Mouse (Mus musculus): ENCODE measurements around the gene Tceal3. TPM values are rescaled to one million over a fixed set of nuclear protein-coding genes. Genes with fewer than 3 reads are reported as not detected.
"Not testable (repeated sequence)": the region's sequence is repeated elsewhere in the genome, so short reads cannot be mapped to it uniquely, and the experiment has no call there.

Gene Tceal3
- polyA plus RNA-seq, 1 experiment from 2014 or later = 2.5 TPM

GRCm38 (mm10) chrX:136680989-136681388 lies 90.3 kb downstream of the Tceal3 start:
- ATAC-seq (replicated peaks; ENCODE audit: extremely low read depth, insufficient read depth, low FRiP score) = no peak
- Histone ChIP-seq H3K4me1 (ENCODE audit: control insufficient read depth, insufficient read depth, low read length) (no peaks in the 10 kb centered on the region), H3K9me3 (replicated peaks; ENCODE audit: control insufficient read depth, low read length) (no peaks in the 10 kb centered on the region), H3K27ac (ENCODE audit: low read length) (no peak overlapping the region), H3K36me3 (ENCODE audit: control insufficient read depth, insufficient read depth) (no peaks in the 10 kb centered on the region), H3K27me3 (ENCODE audit: control insufficient read depth, insufficient read depth, low read length) (no peaks in the 10 kb centered on the region), H3K4me3 (ENCODE audit: low read length) (no peak overlapping the region), H3K4me2 (ENCODE audit: low read depth, low read length) (no peak overlapping the region), H3K9ac (ENCODE audit: low read length) (no peak overlapping the region)
- WGBS = 49% methylated on average over 3 of the region's 3 CpGs

- H3K4me3 ChIP-seq (ENCODE audit: low read length); H3K36me3 ChIP-seq (ENCODE audit: control insufficient read depth, insufficient read depth); H3K4me2 ChIP-seq (ENCODE audit: low read depth, low read length); H3K9me3 ChIP-seq (replicated peaks; ENCODE audit: control insufficient read depth, low read length); H3K4me1 ChIP-seq (ENCODE audit: control insufficient read depth, insufficient read depth, low read length); H3K27ac ChIP-seq (ENCODE audit: low read length); ATAC-seq (replicated peaks; ENCODE audit: extremely low read depth, insufficient read depth, low FRiP score); H3K27me3 ChIP-seq (ENCODE audit: control insufficient read depth, insufficient read depth, low read length); H3K9ac ChIP-seq (ENCODE audit: low read length): not testable (repeated sequence)
- 39% methylated on average over 3 of the region's 3 CpGs for WGBS
Observed at GRCm38 (mm10) chrX:136691606-136692293, 101.1 kb downstream of the Tceal3 start.

- no peaks in the 10 kb centered on the region for H3K27me3 ChIP-seq (ENCODE audit: control insufficient read depth, insufficient read depth, low read length)
- H3K36me3 ChIP-seq (ENCODE audit: control insufficient read depth, insufficient read depth) = no peaks in the 10 kb centered on the region
- H3K9ac ChIP-seq (ENCODE audit: low read length) = no peak overlapping the region
- WGBS = 83% methylated on average over 4 of the region's 4 CpGs
- H3K4me1 ChIP-seq (ENCODE audit: control insufficient read depth, insufficient read depth, low read length) = no peaks in the 10 kb centered on the region
- no peak for ATAC-seq (replicated peaks; ENCODE audit: extremely low read depth, insufficient read depth, low FRiP score)
- H3K27ac ChIP-seq (ENCODE audit: low read length) = no peak overlapping the region
- H3K4me3 ChIP-seq (ENCODE audit: low read length) = no peak overlapping the region
- H3K4me2 ChIP-seq (ENCODE audit: low read depth, low read length) = no peak overlapping the region
- no peaks in the 10 kb centered on the region for H3K9me3 ChIP-seq (replicated peaks; ENCODE audit: control insufficient read depth, low read length)
Observed at GRCm38 (mm10) chrX:136692294-136692675, 101.6 kb downstream of the Tceal3 start.

GRCm38 (mm10) chrX:136693196-136693595 lies 102.6 kb downstream of the Tceal3 start:
- Histone ChIP-seq H3K27me3 (ENCODE audit: control insufficient read depth, insufficient read depth, low read length) (no peaks in the 10 kb centered on the region), H3K9me3 (replicated peaks; ENCODE audit: control insufficient read depth, low read length) (no peaks in the 10 kb centered on the region), H3K4me3 (ENCODE audit: low read length) (no peak overlapping the region), H3K4me1 (ENCODE audit: control insufficient read depth, insufficient read depth, low read length) (no peaks in the 10 kb centered on the region), H3K36me3 (ENCODE audit: control insufficient read depth, insufficient read depth) (no peaks in the 10 kb centered on the region), H3K4me2 (ENCODE audit: low read depth, low read length) (no peak overlapping the region), H3K9ac (ENCODE audit: low read length) (no peak overlapping the region), H3K27ac (ENCODE audit: low read length) (no peak overlapping the region)
- ATAC-seq (replicated peaks; ENCODE audit: extremely low read depth, insufficient read depth, low FRiP score) = no peak; the same call in 1 of the 2 replicates
- 79% methylated on average over 5 of the region's 5 CpGs for WGBS

GRCm38 (mm10) chrX:136707446-136708167 lies 117.0 kb downstream of the Tceal3 start, which contains the start of gene Tceal1:
TSS of gene Tceal1 (plus strand) at chrX:136707982.
- 14% methylated on average over 15 of the region's 15 CpGs for WGBS
- H3K9ac ChIP-seq (ENCODE audit: low read length) = peak within 1 kb of the TSS; percentile 78
- no peaks in the 10 kb centered on the region for H3K27me3 ChIP-seq (ENCODE audit: control insufficient read depth, insufficient read depth, low read length)
- H3K4me2 ChIP-seq (ENCODE audit: low read depth, low read length) = peak within 1 kb of the TSS; percentile 69
- H3K4me1 ChIP-seq (ENCODE audit: control insufficient read depth, insufficient read depth, low read length) = no peaks in the 10 kb centered on the region
- peak within 1 kb of the TSS; percentile 63 for H3K4me3 ChIP-seq (ENCODE audit: low read length)
- H3K36me3 ChIP-seq (ENCODE audit: control insufficient read depth, insufficient read depth) = no peaks in the 10 kb centered on the region
- ATAC-seq (replicated peaks; ENCODE audit: extremely low read depth, insufficient read depth, low FRiP score) = peak; percentile 86
- H3K9me3 ChIP-seq (replicated peaks; ENCODE audit: control insufficient read depth, low read length) = no peaks in the 10 kb centered on the region
- H3K27ac ChIP-seq (ENCODE audit: low read length) = peak within 1 kb of the TSS; percentile 80

GRCm38 (mm10) chrX:136708168-136708681 lies 117.6 kb downstream of the Tceal3 start:
- WGBS = 17% methylated on average over 17 of the region's 18 CpGs
- Histone ChIP-seq H3K4me2 (ENCODE audit: low read depth, low read length) (peak overlapping the region; percentile 69), H3K4me1 (ENCODE audit: control insufficient read depth, insufficient read depth, low read length) (no peaks in the 10 kb centered on the region), H3K36me3 (ENCODE audit: control insufficient read depth, insufficient read depth) (no peaks in the 10 kb centered on the region), H3K4me3 (ENCODE audit: low read length) (peak overlapping the region; percentile 63), H3K27me3 (ENCODE audit: control insufficient read depth, insufficient read depth, low read length) (no peaks in the 10 kb centered on the region), H3K27ac (ENCODE audit: low read length) (peak overlapping the region; percentile 80), H3K9ac (ENCODE audit: low read length) (peak overlapping the region; percentile 78), H3K9me3 (replicated peaks; ENCODE audit: control insufficient read depth, low read length) (no peaks in the 10 kb centered on the region)
- ATAC-seq (replicated peaks; ENCODE audit: extremely low read depth, insufficient read depth, low FRiP score) = peak; percentile 87

GRCm38 (mm10) chrX:136708782-136709181 lies 118.1 kb downstream of the Tceal3 start:
- H3K27ac ChIP-seq (ENCODE audit: low read length) = peak overlapping the region; percentile 80
- H3K9ac ChIP-seq (ENCODE audit: low read length) = peak overlapping the region; percentile 78
- ATAC-seq (replicated peaks; ENCODE audit: extremely low read depth, insufficient read depth, low FRiP score) = no peak
- H3K4me2 ChIP-seq (ENCODE audit: low read depth, low read length) = peak overlapping the region; percentile 69
- WGBS = 22% methylated on average over 14 of the region's 14 CpGs
- H3K27me3 ChIP-seq (ENCODE audit: control insufficient read depth, insufficient read depth, low read length) = no peaks in the 10 kb centered on the region
- no peaks in the 10 kb centered on the region for H3K4me1 ChIP-seq (ENCODE audit: control insufficient read depth, insufficient read depth, low read length)
- no peaks in the 10 kb centered on the region for H3K9me3 ChIP-seq (replicated peaks; ENCODE audit: control insufficient read depth, low read length)
- peak overlapping the region; percentile 63 for H3K4me3 ChIP-seq (ENCODE audit: low read length)
- H3K36me3 ChIP-seq (ENCODE audit: control insufficient read depth, insufficient read depth) = no peaks in the 10 kb centered on the region

- not testable (repeated sequence) for H3K27me3 ChIP-seq (ENCODE audit: control insufficient read depth, insufficient read depth, low read length); H3K4me2 ChIP-seq (ENCODE audit: low read depth, low read length); H3K36me3 ChIP-seq (ENCODE audit: control insufficient read depth, insufficient read depth); H3K4me1 ChIP-seq (ENCODE audit: control insufficient read depth, insufficient read depth, low read length); ATAC-seq (replicated peaks; ENCODE audit: extremely low read depth, insufficient read depth, low FRiP score); H3K9me3 ChIP-seq (replicated peaks; ENCODE audit: control insufficient read depth, low read length); H3K4me3 ChIP-seq (ENCODE audit: low read length); H3K9ac ChIP-seq (ENCODE audit: low read length); H3K27ac ChIP-seq (ENCODE audit: low read length)
- WGBS = 63% methylated on average over 2 of the region's 3 CpGs
Observed at GRCm38 (mm10) chrX:136714742-136715474, 124.3 kb downstream of the Tceal3 start.

Data from heart, embryonic 16.5 days (tissue).